Comparison of ENCODE assay signal across 20 mouse cellular contexts in the genomic region with DNA sequence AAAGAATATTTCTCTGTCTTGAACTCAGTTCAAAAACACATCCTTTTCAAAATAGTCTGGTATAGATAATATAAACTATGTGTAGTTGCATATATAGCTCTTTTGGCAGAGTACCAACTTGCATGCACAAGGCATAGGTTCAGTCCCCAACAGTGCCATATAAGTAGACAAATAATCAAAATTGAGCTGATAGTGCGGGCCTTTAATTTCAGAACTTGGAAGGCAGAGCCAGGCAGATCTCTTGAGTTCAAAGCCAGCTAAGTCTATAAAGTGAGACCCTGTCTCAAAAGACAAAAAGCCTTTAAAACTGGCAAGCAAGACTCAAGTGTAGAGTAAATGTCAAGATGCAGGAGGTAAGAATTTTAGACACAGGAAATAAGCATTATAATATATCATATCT. TPM values are rescaled to one million over a fixed set of nuclear protein-coding genes. Genes with fewer than 3 reads are reported as not detected.
DNase-seq lines count a peak whose midpoint lies in the region; ATAC-seq and TF ChIP-seq lines count a peak whose summit lies in the region.
"Had no signal": no experiment of that assay in that cellular context is flagged by ENCODE, and none has a peak within 500 bp of the region (broad histone marks: within the 10 kb centered on the region; RNA-seq: fewer than 3 reads in every experiment).

No protein-coding gene starts in this region.

- H3ac ChIP-seq in myocyte (ENCODE audit: control insufficient read depth, insufficient read length), result no peak overlapping the region

- H3K9me3 ChIP-seq in erythroblast, embryonic 14.5 days (ENCODE audit: control insufficient read depth, low read length), result no peaks in the 10 kb centered on the region; the same call in 1 of the 2 replicates
- H3K9me3 ChIP-seq in megakaryocyte, embryonic 14.5 days, result no peaks in the 10 kb centered on the region
- no peaks in the 10 kb centered on the region for H3K9me3 ChIP-seq in liver, embryonic 11.5 days (ENCODE audit: control insufficient read depth, low read length)
- H3K9me3 ChIP-seq: limb, embryonic 15.5 days; neural tube, embryonic 12.5 days had no signal

- 97% methylated on average over 1 of the region's 1 CpGs for WGBS in liver, embryonic 11.5 days

- TF ChIP-seq POLR2A in myocyte (IDR thresholded peaks at IDR 0.05; ENCODE audit: insufficient read length, low read depth), result no peak

- no peaks in the 10 kb centered on the region for H3K27me3 ChIP-seq in erythroblast, embryonic 14.5 days (ENCODE audit: control insufficient read depth)
- H3K27me3 ChIP-seq in megakaryocyte, embryonic 14.5 days (replicated peaks), result no peaks in the 10 kb centered on the region
- no peaks in the 10 kb centered on the region for H3K27me3 ChIP-seq in liver, embryonic 11.5 days (replicated peaks; ENCODE audit: control insufficient read depth, insufficient read depth, low read length)
- H3K27me3 ChIP-seq in myocyte (ENCODE audit: control insufficient read depth, insufficient read depth, insufficient read length), result no peaks in the 10 kb centered on the region
- H3K27me3 ChIP-seq: limb, embryonic 15.5 days; neural tube, embryonic 12.5 days had no signal

- no peak overlapping the region for H3K9ac ChIP-seq in liver, embryonic 11.5 days (ENCODE audit: low read depth, low read length)
- H3K9ac ChIP-seq: limb, embryonic 15.5 days; neural tube, embryonic 12.5 days had no signal

- no peak for DNase-seq in liver, embryonic 11.5 days (ENCODE audit: low spot score)
- no peak for DNase-seq in layer of hippocampus, postnatal 10 days (ENCODE audit: low spot score in 2 of 2)
- DNase-seq: adrenal gland, postnatal 10 days; cerebellum, adult 8-10 months; gastrocnemius, postnatal 10 days; kidney, adult 2 months; kidney, postnatal 14 days; layer of hippocampus, adult 9-11 months; midbrain, embryonic 14.5 days; right cerebral cortex, postnatal 4 days; thymus, adult 2 months had no signal

- H3K4me3 ChIP-seq in erythroblast, embryonic 14.5 days (replicated peaks), result peak overlapping the region; percentile 100
- H3K4me3 ChIP-seq in megakaryocyte, embryonic 14.5 days (replicated peaks), result peak overlapping the region; percentile 99
- H3K4me3 ChIP-seq in liver, embryonic 11.5 days (ENCODE audit: low read depth, low read length), result no peak overlapping the region
- peak overlapping the region; percentile 61 for H3K4me3 ChIP-seq in myocyte
- H3K4me3 ChIP-seq: limb, embryonic 15.5 days; neural tube, embryonic 12.5 days had no signal

- H3K36me3 ChIP-seq in erythroblast, embryonic 14.5 days (ENCODE audit: control insufficient read depth), result peaks cover 5% of the 10 kb centered on the region
- peaks cover 2% of the 10 kb centered on the region for H3K36me3 ChIP-seq in megakaryocyte, embryonic 14.5 days (replicated peaks; ENCODE audit: low read length)
- H3K36me3 ChIP-seq in liver, embryonic 11.5 days (ENCODE audit: control insufficient read depth, insufficient read depth, low read length), result no peaks in the 10 kb centered on the region
- H3K36me3 ChIP-seq in myocyte (ENCODE audit: control insufficient read depth, insufficient read depth), result no peaks in the 10 kb centered on the region
- H3K36me3 ChIP-seq: limb, embryonic 15.5 days; neural tube, embryonic 12.5 days had no signal

- no peak overlapping the region for H3K27ac ChIP-seq in liver, embryonic 11.5 days (ENCODE audit: low read depth, low read length)
- H3K27ac ChIP-seq: limb, embryonic 15.5 days; neural tube, embryonic 12.5 days had no signal

- peaks cover 17% of the 10 kb centered on the region for H3K4me1 ChIP-seq in erythroblast, embryonic 14.5 days (ENCODE audit: control insufficient read depth)
- peaks cover 48% of the 10 kb centered on the region for H3K4me1 ChIP-seq in megakaryocyte, embryonic 14.5 days
- H3K4me1 ChIP-seq in liver, embryonic 11.5 days (replicated peaks; ENCODE audit: control insufficient read depth, insufficient read depth, low read length), result no peaks in the 10 kb centered on the region; the same call in 1 of the 2 replicates
- H3K4me1 ChIP-seq: neural tube, embryonic 12.5 days had no signal

- no peak for ATAC-seq in erythroblast, adult 5-6 weeks (replicated peaks; ENCODE audit: low FRiP score, poor library complexity, severe bottlenecking)
- ATAC-seq in megakaryocyte, adult 5-6 weeks (ENCODE audit: poor library complexity, severe bottlenecking), result no peak
- ATAC-seq in liver, embryonic 11.5 days (replicated peaks; ENCODE audit: low FRiP score), result no peak
- no peak for ATAC-seq in monocyte, adult 5-6 weeks (replicated peaks; ENCODE audit: insufficient number of reproducible peaks, low FRiP score, low TSS enrichment, poor library complexity, severe bottlenecking)
- ATAC-seq: hindbrain, embryonic 16.5 days had no signal

- peaks cover 67% of the 10 kb centered on the region for H3K79me2 ChIP-seq in myocyte (ENCODE audit: control insufficient read depth, insufficient read depth)

- peak overlapping the region; percentile 34 for H3K4me2 ChIP-seq in liver, embryonic 11.5 days
- peak overlapping the region; percentile 69 for H3K4me2 ChIP-seq in myocyte (ENCODE audit: low read depth)
- H3K4me2 ChIP-seq: limb, embryonic 15.5 days; neural tube, embryonic 12.5 days had no signal

TF ChIP-seq in myocyte, 11 proteins besides CTCF, POLR2A, EP300 and RAD21:
- TF ChIP-seq MAX (IDR thresholded peaks at IDR 0.05; ENCODE audit: low read depth) (no peak), REST (IDR thresholded peaks at IDR 0.05; ENCODE audit: insufficient read depth, insufficient read length) (no peak), E2F4 (IDR thresholded peaks at IDR 0.05; ENCODE audit: insufficient read depth) (no peak), SRF (IDR thresholded peaks at IDR 0.05; ENCODE audit: control insufficient read depth, insufficient read length, low read depth) (no peak), CEBPB (IDR thresholded peaks at IDR 0.05; ENCODE audit: insufficient read depth, poor library complexity, severe bottlenecking) (no peak), TCF3 (IDR thresholded peaks at IDR 0.05; ENCODE audit: insufficient read length, low read depth) (no peak), TCF12 (IDR thresholded peaks at IDR 0.05; ENCODE audit: insufficient read depth, poor library complexity, severe bottlenecking) (no peak), MYOD1 (IDR thresholded peaks at IDR 0.05; ENCODE audit: control insufficient read depth in 1 of 3, insufficient read length in 2 of 3, low read depth in 2 of 3) (no peak), USF1 (IDR thresholded peaks at IDR 0.05; ENCODE audit: low read depth) (no peak), MYOG (IDR thresholded peaks at IDR 0.05; ENCODE audit: control insufficient read depth in 1 of 3, insufficient read depth in 1 of 3, insufficient read length in 2 of 3, low read depth in 2 of 3) (no peak), POLR2AphosphoS2 (IDR thresholded peaks at IDR 0.05; ENCODE audit: insufficient read length, low read depth) (no peak)
TF ChIP-seq in myocyte: peak in this region for 0.

RNA-seq across cellular contexts. Expression of gene Stk17b, which starts 2.1 kb away (rescaled TPM):
- 0.39 and 0.52 TPM in 2 replicates for polyA plus RNA-seq in erythroblast, embryonic 14.5 days (2012)
- 85.1 and 135 TPM in 2 replicates for total RNA-seq in erythroblast, adult 5-6 weeks (2015; ENCODE audit: low replicate concordance)
- total RNA-seq in erythroblast, adult 5-6 weeks (2017; ENCODE audit: low replicate concordance), result 141 and 179 TPM in 2 replicates
- 1.4 TPM in 1 of 2 replicates, not detected in the other for polyA plus RNA-seq in megakaryocyte, embryonic 14.5 days (2012; ENCODE audit: insufficient read depth, low replicate concordance)
- total RNA-seq in megakaryocyte, adult 5-6 weeks (2015), result 160 and 166 TPM in 2 replicates
- 131 and 147 TPM in 2 replicates for total RNA-seq in megakaryocyte, adult 5-6 weeks (2017)
- polyA plus RNA-seq in liver, embryonic 11.5 days (2014; fragmentation: Nextera tagmentation; extraction: Ambion mirVana), result 15.0 and 18.2 TPM in 2 replicates
- polyA plus RNA-seq in myocyte (2012; fragmentation: generic; extraction: Trizol), result 28.4 TPM
- total RNA-seq in layer of hippocampus, postnatal 10 days (2021), result 1 to 10 TPM; 7.0 to 9.6 TPM
- total RNA-seq in monocyte, adult 5-6 weeks (2017), result 596 to 1,071 TPM (median 1,020 TPM) in 3 replicates

Comparison
In these comparisons a context has a peak if more than half of its experiments do, and no peak if none do; other contexts are left out.
1. RNA of gene Stk17b, which starts 2.1 kb away (total RNA-seq): 596 to 1,071 TPM in monocyte, adult 5-6 weeks, 85.1 to 179 TPM in erythroblast, adult 5-6 weeks and 131 to 166 TPM in megakaryocyte, adult 5-6 weeks; 7.0 to 9.6 TPM in layer of hippocampus, postnatal 10 days; every median in the first group is over 4 times any median in the second.